Mouse (Mus musculus): ENCODE results near the gene Pde10a. TPM values are rescaled to one million over a fixed set of nuclear protein-coding genes. Genes with fewer than 3 reads are reported as not detected.

Gene Pde10a
- total RNA-seq (2021) = 1 to 10 TPM; 3.5 to 4.4 TPM
- long read RNA-seq, experiment 1 = 0 reads
- long read RNA-seq, experiment 2, full-length matches to known transcripts = 1 of 1 reads
- long read RNA-seq, experiment 2, partial matches to known transcripts = 0 of 1 reads
- long read RNA-seq, experiment 2, other reads (novel, unspliced or antisense) = 0 of 1 reads

DNA sequence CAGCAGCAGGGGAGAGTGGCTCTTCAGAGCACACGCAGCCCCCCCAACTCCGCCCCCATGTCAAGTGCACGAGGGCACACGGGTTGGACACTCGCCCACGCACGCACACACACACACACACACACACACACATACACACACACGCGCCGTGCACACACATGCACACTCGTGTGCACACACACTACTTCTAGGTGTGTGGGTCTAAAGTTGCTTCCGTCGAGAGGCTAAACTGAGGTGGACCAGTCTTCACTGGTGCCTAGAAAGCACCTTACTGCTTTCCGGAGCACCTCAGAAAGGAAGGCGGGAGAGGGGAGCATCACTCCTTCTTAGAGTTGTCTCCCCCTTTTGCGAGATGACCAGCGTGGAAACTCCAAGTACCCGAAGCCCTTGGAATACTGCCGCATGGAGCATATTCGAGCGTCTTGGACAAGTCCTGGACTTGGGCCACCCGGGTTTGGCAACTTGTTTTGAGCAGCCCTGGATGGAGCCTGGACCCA, at the start of gene Pde10a:
Pde10a (plus strand) TSS at position 148 of the 497 bp plus-strand sequence.
- peak; percentile 56 for DNase-seq (ENCODE audit: low spot score)

DNA sequence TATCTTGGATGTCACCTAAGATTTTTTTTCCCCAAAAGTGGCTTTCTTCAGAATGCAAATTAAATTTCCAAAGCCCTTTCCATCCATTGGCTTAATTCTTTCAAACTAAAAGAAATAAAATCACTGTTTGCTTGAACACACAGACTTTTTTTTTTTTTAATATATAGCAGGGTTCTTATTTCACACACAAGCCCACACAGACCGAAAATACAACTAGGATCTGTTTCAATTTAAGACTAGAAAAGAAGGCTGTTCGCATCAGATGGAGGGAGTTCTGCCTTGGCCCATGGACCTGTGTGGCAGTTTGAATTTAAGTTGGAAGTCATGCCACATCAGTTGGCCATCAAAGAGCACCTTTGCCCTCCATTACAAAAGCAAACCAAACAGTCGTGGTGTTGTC, 46.6 kb upstream of the Pde10a start:
- no peak for DNase-seq (ENCODE audit: low spot score)

DNA sequence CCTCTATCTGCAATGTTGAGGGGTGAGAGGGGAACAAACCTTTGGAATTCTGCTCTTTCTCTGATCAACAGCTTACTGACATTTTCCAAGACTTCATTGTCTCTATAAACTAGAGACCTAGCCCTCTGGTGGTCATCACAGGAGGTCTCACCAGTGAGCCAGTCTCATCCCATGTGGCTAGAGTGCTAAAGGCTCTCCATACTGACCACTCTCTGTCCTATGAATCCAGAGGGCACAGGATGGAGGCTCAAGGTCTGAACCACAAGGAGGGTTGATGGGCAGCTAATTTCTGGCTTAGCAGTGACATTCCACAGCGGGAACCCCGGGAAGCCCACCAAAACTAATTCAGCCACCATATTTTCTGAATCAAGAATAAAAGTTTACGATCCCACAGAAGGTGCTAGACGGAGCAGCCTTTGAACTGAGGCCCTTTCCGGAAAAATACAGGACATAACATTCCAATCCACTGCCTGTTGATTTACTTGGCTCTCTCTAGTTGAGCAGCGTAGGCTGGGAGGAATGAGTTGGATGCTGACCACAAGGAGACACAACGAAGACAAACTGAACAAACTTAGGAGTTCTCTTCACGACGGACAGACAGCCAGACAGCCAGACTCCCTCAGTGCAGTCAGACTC, 45.6 kb upstream of the Pde10a start:
- DNase-seq (ENCODE audit: low spot score) = no peak

DNA sequence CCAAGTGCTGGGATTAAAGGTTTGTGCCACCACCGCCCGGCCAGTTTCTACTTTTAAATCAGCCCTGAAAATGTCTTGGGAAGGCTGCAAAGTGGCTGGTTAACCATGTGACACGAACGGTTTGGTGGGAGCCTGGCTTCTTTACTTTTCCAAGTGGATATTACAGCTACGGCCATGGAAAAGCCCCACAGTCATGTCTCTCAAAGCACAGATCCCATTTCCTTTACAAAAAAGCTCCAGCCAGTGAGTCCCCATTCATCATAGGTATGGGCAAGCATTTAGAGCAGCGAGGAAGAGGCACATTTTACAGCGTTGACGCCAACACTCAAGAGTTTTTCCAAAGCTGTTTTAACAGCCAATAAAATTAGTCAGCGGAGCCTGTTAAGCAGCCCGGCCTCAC, 43.4 kb upstream of the Pde10a start:
- DNase-seq (ENCODE audit: low spot score) = no peak

DNA sequence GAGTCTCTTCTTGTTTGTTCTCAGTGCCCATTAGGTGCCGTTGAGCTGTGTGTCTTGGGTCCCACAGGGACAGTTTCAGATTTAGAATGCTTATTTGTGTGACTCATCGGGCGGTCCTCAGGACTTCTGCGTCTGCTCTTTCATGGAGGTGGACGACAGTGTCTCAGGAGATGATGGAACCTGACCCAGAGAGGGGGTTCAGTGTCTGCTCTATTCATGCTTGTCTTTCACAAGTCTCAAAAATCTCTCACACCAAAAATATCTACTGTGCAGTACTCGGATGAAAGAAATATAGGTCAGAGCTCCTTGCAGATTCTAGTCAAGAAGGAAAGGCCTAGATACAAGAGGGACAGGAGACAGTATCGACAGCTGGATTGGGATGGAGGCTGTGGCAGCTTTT, 42.3 kb upstream of the Pde10a start:
- no peak for DNase-seq (ENCODE audit: low spot score)

DNA sequence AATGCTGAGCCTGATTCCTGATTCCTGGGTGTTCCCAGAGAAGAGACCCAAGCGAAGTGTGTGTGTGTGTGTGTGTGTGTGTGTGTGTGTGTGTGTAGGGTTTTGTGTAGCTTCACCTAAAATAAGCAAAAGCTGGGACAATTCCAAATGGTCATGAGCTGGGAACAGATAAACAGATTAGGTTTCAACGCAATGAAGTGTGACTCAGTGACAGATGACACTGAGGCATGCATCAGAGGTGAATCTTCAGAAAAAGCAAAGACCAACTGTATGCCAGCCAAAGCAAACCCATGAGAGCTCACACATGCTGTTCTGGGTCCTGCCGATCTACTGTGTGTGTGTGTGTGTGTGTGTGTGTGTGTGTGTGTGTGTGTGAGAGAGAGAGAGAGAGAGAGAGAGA, 40.9 kb upstream of the Pde10a start:
- DNase-seq (ENCODE audit: low spot score) = no peak

DNA sequence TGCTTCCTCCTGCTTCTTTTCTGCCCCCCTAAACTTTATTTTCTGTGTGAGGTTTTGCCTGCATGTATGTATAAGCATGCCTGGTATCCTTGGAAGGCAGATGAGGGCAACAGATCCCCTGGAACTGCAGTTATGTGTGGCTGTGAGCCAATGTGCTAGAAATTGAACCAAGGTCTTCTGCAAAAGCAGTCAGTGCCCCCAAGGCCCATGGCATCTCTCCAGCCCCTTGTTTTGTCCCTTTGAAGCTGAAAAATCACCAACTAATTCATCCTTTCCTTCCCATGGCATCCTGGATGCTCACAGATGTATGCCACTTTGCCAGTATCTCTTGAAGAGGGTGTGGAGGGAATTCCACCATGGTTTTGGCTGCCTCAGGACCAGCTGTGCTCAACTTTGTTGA, 40.0 kb upstream of the Pde10a start:
- DNase-seq (ENCODE audit: low spot score) = no peak

DNA sequence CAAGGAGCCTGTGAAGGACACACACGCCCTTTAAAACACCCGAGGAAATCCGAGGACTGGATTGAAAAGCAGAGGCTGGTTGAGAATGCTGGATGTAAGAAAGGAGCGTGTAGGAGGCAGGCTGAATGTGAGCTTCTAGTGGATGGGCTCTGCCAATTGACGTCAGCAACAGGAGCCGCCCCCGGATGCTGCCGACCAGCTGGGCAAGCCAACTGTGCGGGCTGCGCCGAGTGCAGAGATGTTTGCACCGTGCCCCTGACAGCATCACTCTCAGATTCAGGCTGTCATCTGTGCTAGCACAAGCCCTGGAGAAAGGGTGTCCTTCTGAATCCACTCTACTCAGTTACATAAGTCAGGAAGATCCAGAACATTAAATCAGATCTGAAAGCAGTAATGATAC, 37.3 kb upstream of the Pde10a start:
- DNase-seq (ENCODE audit: low spot score) = peak; percentile 19

DNA sequence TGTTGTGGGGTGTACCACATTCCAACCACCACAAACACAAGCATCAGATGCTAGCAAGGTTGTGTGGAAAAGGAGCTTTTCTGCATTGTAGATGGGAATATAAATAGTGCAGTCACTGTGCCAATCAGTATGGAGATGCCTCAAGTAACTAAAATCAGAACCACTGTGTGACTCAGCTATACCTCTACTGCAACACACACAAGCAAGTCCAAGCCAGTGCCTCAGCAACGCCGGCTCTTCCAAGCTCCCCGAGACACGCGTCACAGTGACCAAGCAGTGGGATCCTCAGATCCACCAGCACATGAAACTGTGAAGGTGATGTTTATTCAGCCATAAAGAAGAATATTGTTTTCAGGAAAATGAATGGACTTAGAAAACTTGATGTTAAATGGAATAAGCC, 34.2 kb upstream of the Pde10a start:
- no peak for DNase-seq (ENCODE audit: low spot score)

DNA sequence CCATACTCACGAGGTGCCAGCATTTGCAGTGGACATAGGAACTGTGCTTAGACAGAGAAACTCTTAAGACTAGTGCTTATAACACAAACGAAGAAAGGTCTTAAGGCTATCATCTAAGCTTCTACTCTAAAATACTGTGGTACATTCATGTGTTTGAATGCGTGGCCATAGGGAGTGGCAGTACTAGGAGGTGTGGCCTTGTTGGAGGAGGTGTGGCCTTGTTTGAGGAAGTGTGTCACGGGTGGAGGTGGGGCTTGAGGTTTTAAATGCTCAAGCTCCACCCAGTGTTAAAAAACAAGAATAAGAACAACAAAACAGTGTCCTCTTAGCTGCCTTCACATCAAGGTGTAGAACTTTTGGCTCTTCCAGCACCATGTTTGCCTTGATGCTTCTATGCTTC, 31.7 kb upstream of the Pde10a start:
- no peak for DNase-seq (ENCODE audit: low spot score)

DNA sequence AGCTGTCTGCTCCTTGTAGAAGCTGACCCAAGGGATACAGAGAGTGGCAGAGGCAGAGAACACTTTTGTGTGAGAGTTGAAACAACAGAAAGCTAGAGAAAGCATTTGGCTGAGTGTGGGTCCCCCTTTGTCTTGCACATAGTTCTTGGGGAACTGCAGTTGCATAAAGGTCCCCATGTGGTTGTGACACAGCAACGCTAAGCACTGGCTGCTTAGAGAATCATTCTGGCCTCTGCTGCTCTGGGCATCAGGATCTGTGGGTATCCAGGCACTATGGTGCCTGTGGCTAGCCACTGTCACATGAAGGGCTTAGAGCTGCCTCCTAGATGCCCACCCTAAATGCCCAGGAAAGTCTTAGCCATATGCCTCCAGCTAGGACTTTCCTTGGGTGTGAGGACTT, 27.0 kb upstream of the Pde10a start:
- DNase-seq (ENCODE audit: low spot score) = no peak

DNA sequence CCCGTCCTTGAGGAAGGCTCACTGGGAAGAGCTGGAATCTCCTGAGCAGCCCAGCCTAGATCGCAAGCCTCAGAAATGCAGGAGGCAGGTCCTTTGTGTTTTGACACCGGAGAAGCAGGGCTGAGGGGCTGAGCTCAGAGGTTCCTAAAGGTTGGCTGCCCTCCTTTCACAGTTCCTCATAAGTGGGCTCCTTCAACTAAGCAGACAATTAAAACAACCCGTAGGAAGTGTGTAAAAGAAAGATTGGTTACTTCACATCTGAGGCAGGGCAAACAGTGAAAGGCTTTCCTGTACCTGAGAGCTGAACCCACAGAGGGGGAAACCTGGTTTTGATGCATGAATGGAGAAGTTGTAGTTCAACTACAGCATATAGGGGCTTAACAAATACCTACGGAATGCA, 26.5 kb upstream of the Pde10a start:
- DNase-seq (ENCODE audit: low spot score) = no peak

DNA sequence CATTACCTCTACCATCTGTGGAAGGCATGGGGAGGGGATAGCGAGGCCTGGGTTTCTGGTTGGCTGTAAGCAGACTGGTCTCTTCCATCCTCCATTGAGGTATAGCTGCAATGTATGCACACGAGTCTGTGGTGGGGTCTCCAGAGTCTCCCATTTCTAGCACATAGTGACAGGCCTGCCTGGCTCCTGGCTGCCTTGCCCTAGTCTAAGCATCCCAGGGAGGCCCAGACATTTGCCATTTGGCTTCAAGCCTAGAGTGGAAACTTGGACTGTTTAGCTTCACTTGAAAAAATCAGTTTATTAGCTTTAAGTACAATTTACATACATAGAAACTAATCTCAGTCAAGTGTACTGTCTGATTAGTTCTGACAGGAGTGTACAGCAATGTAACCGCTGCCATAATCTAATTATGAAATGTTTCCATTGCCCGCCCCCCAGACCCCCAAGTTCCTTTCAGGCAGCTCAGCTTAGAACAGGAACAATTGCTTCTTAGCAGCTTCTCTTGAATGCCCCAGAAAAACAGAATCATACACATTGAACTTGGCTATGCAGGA, 25.5 kb upstream of the Pde10a start:
- DNase-seq (ENCODE audit: low spot score) = no peak

DNA sequence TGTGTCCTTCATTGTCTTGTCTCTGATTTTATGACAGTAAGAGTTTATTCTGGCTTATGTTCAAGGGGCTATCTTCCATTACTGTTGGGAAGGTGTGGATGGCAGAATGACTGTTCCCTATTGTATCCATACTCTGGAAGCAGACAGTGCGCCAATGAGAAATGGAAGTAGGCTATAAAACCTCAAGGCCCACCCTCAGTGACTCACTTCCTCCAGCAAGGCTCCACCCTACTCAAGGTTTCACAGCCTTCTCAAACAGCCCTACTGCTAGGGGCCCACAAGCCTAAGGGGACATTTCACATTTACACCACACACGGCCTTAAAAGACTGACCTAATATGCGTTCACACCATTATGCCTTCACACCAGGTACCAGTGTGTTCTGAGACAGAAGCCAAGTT, 20.8 kb upstream of the Pde10a start:
- DNase-seq (ENCODE audit: low spot score) = no peak

DNA sequence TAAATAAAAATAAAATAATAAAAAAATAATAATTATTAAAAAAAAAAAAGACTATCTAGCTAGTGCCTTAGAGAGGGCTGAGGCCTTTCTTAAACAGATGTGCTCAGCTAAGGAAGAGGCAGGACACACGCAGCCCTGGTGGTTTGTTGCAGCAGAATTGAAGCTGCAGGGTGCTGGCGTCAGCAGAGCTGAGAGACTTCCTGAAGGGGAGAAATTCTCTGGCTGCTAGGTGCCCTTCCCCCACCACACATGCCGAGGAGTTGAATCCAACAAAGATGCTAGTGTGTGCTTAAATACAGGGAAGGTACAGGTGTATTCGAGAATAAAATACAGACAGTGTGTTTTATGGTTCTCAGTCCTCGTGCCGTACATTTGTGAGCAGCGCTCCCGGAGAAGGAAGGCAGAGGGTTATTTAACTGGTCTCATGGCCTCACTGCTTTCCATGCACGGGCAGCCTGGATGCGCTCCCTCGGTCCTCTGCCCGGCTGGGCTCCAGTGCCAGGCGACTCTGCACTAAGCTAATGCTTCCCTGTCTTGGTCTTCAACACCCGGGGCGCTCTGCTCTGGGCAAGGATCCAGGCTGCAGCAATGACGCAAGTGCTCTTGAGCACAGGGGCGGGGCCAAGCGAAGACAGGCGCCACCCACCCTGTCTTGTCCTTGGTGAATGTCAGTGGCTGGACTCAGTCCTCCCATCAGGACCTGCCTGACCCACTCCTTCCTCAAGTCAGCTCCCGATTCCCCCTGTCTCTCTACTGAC, 19.3 kb upstream of the Pde10a start:
- peak; percentile 90 for DNase-seq (ENCODE audit: low spot score)

DNA sequence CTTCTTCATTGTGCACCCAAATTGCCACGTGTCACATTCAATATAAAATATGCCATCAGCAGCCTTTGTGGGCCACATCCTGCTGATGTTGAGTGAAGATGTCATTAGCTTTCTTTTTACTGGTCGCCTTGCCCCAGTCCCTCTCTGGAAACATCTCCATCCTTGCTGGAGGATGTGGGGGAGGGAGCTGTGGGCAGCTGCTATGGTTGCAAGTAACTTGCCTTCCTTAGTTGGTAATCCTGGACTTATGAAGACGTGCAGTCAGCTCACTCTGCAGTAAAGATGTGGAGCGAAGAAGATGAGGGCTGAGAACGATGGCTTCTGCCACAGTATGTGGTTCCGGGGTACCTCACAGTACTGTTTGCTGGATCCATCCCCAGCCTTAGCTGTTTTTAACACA, 18.4 kb upstream of the Pde10a start:
- no peak for DNase-seq (ENCODE audit: low spot score)

DNA sequence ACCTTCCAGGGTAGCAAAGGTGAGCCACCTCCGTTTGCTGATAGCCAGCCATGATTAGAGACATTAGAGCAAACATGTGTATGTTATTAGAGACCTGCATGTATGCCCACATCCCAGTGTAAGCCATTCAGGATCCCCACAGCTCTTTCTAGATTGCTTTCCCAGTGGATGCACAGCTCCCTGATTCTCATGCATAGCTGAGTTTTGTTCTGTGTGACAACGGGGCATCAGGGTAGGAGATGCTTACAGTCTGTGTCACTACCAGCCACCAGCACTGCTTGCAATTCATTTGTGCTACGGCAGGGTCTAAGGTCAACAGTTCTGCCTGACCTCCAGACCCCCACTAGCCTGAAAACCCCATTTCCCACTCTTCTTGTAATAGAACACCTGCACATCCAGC, 17.5 kb upstream of the Pde10a start:
- no peak for DNase-seq (ENCODE audit: low spot score)

DNA sequence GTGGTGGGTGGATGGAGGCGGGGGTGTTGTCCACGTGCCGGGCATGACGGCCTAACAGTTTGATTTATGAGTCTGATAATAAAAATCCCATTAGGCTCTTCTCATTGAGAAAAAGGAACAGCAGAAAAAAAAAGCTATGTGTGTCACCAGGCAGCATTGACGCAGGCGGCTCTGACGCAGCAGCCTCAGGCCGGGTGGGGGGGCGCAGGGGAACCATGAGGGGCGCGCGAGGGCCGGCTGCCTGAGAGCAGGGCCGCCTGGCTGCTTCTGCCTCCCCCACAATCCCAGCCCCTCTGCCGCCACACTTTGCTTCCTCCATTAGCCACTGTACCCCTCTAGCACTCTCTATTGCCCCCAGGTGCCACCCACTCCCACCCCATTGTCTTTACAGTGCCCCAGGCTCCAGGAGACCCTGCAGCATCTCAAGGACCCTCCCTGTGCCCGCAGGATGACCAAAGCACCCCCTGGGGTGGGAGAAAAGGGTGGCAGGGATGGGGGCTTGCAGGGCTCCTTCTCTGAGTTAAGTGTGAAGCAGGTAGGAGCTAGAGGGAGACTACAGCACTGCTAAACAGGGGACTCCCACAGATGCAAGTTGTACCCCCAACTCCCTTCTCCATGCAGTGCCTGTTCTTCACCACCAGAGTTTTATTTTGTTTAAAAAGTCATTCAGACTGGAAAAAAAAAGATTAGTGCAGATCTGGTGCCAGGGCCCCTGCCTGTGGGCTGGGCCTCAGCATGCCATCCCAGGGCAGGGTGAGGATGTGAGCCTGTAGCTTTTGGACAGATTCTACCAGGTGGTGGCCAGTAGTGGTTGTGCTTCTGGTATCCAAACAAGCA, 16.6 kb upstream of the Pde10a start:
- peak; percentile 47 for DNase-seq (ENCODE audit: low spot score)

DNA sequence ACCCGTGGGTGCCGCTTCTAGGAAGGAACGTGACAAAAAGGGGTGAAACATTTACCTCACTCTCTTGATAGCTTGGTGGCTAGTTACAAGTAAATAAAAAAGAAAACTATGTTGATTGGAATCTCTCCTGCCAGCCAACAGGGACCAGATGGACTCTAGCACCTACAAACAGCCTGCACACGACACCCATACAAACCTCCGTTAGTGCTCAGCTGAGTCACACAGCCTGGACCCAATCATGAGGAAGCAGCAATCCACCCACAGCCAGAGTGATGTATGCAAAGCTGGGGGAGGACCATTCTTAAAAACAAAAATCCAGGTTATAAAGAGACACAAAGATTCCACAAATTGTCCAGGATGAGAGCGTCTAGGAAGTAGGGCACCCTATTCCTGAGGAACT, 9.2 kb upstream of the Pde10a start:
- DNase-seq (ENCODE audit: low spot score) = no peak

DNA sequence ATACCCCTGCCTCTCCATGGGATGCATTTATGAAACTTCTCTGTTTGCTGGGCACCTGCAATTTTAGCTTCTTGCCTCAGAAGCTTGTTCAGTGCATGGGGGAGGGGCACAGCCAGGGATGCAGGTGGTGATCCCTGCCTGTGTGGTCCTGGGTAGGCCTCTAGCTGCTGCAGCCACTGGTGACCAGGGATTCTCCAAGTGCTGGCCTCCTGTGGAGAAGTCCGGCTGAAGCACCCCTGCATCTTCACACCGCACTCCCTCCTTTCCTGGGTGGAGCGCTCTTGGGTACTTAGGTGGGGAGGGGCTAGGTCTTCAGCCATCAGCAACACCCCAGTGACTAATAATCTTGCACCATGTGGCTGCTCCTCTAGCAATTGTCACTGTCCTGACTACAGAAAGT, 1.2 kb upstream of the Pde10a start:
- no peak for DNase-seq (ENCODE audit: low spot score)

DNA sequence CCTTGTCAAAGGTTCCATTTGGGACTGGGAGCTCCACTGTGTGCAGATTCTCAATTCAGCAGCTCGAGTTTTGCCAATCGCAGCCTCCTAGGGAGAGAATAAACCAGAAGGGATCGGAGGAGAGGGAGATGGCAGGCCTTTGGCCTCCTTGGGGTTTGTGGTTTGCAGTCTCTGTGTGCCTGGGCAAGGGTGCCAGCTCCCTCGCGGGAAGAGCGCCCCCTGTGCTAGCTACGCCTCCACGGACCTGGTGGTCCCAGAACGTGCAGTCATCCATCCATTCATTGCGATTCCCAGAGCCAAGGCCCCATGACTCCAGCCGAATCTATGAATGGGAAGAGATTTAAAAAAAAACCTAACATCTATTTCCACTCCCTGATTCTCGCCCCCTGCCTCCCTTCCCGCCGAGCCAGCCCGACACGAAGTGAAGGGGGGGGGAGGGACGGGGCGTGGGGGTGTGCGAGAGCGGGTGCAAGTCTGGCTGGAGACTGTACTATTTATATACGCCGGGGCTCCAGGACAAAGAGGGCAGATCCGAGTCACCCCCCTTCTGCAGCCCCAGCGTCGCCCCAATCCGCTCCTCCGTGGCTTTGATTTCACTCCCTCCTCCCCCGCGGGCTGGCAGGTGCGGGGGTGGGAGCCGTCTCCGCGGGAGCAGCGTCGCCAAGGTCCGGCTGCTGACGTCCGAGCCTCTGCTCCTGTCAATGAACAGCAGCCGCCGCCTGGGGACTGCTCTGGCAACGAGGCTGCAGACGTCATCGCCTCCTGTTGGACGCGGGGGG, 596 bp upstream of the Pde10a start:
- DNase-seq (ENCODE audit: low spot score) = peak; percentile 87
